Comparison of ENCODE assay signal across 10 mouse cellular contexts in the genomic region with DNA sequence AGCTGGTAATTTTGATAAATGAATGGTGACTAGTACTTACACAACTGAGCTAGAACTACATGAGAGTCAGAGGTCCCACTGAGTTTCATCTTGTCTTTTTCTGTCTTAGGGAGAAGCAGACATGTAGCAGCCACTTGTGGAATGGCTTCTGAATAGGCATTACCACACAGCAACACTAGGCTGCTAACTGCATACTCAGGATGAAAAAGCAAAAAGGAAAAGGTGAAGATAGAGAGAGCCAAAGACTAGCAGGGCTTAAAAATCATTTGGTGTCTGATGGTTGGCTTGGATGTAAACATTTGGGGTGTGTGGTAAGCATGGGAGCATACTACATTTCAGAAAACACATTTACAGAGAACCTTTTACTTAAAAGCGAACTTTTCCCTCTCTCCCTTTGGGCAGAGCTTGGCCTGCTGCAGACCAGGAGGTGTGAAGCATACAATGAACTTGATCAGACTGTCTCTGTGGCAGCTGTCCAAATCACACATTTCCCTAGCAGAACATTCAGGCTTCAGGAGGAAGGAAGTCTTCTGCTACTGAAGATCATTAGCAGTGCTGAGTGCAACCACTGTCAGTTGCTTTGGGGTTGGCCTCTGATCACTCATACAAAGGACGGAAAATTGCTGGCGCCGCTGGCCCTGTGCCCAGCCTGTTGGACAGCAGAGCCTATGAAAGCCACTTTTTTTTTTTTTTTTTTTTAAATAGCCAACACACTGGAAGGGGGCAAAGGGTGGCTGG.
DNase-seq lines count a peak whose midpoint lies in the region; ATAC-seq lines count a peak whose summit lies in the region.
"Had no signal": no experiment of that assay in that cellular context is flagged by ENCODE, and none has a peak within 500 bp of the region (broad histone marks: within the 10 kb centered on the region; RNA-seq: fewer than 3 reads in every experiment).

No protein-coding gene starts in this region.

- no peak overlapping the region for H3K9ac ChIP-seq in limb, embryonic 13.5 days
- H3K9ac ChIP-seq in hindbrain, embryonic 16.5 days (ENCODE audit: low read depth, low read length) = no peak overlapping the region
- H3K9ac ChIP-seq in midbrain, embryonic 15.5 days = no peak overlapping the region
- H3K9ac ChIP-seq: neural tube, embryonic 12.5 days had no signal

- peak overlapping the region; percentile 17; the same call in 1 of the 2 replicates for H3K27ac ChIP-seq in limb, embryonic 13.5 days
- no peak overlapping the region for H3K27ac ChIP-seq in limb, embryonic 10.5 days
- no peak overlapping the region for H3K27ac ChIP-seq in hindbrain, embryonic 16.5 days (ENCODE audit: low read depth, low read length)
- H3K27ac ChIP-seq in midbrain, embryonic 15.5 days = no peak overlapping the region
- H3K27ac ChIP-seq: neural tube, embryonic 12.5 days had no signal

- no peaks in the 10 kb centered on the region for H3K27me3 ChIP-seq in limb, embryonic 13.5 days
- peaks cover 63% of the 10 kb centered on the region for H3K27me3 ChIP-seq in limb, embryonic 10.5 days (ENCODE audit: low read depth, poor library complexity, severe bottlenecking)
- no peaks in the 10 kb centered on the region for H3K27me3 ChIP-seq in hindbrain, embryonic 16.5 days (replicated peaks; ENCODE audit: control insufficient read depth, insufficient read depth, low read length)
- H3K27me3 ChIP-seq in midbrain, embryonic 15.5 days (replicated peaks) = no peaks in the 10 kb centered on the region
- H3K27me3 ChIP-seq: CH12.LX; neural tube, embryonic 12.5 days had no signal

- no peaks in the 10 kb centered on the region for H3K9me3 ChIP-seq in limb, embryonic 13.5 days
- H3K9me3 ChIP-seq in limb, embryonic 10.5 days (replicated peaks) = no peaks in the 10 kb centered on the region
- H3K9me3 ChIP-seq in hindbrain, embryonic 16.5 days (ENCODE audit: control insufficient read depth, low read length) = no peaks in the 10 kb centered on the region
- no peaks in the 10 kb centered on the region for H3K9me3 ChIP-seq in midbrain, embryonic 15.5 days
- H3K9me3 ChIP-seq: neural tube, embryonic 12.5 days had no signal

- 46% methylated on average over 4 of the region's 4 CpGs for WGBS in limb, embryonic 13.5 days
- WGBS in limb, embryonic 10.5 days = 81% methylated on average over 4 of the region's 4 CpGs
- WGBS in hindbrain, embryonic 16.5 days = 38% methylated on average over 4 of the region's 4 CpGs
- 48% methylated on average over 4 of the region's 4 CpGs for WGBS in midbrain, embryonic 15.5 days

- DNase-seq in limb, embryonic 10.5 days (ENCODE audit: low spot score) = no peak
- DNase-seq in cerebellum, adult 9-11 months = peak; percentile 23
- peak; percentile 52 for DNase-seq in gastrocnemius, postnatal 25 days
- peak; percentile 11 to 13 for DNase-seq in left cerebral cortex, adult 18-20 months (ENCODE audit: low spot score in 2 of 2)

- ATAC-seq in limb, embryonic 13.5 days (ENCODE audit: low FRiP score, low read depth) = peak; percentile 77
- peak; percentile 92 for ATAC-seq in hindbrain, embryonic 16.5 days
- peak; percentile 84 for ATAC-seq in midbrain, embryonic 15.5 days (replicated peaks)
- ATAC-seq in erythroid progenitor cell, adult 5-6 weeks (replicated peaks; ENCODE audit: low FRiP score, poor library complexity, severe bottlenecking) = no peak

- H3K4me2 ChIP-seq in limb, embryonic 13.5 days (replicated peaks) = no peak overlapping the region
- no peak overlapping the region for H3K4me2 ChIP-seq in hindbrain, embryonic 16.5 days (ENCODE audit: low read length)
- no peak overlapping the region for H3K4me2 ChIP-seq in midbrain, embryonic 15.5 days
- H3K4me2 ChIP-seq: neural tube, embryonic 12.5 days had no signal

- H3K36me3 ChIP-seq in limb, embryonic 13.5 days = no peaks in the 10 kb centered on the region
- no peaks in the 10 kb centered on the region for H3K36me3 ChIP-seq in limb, embryonic 10.5 days
- H3K36me3 ChIP-seq in hindbrain, embryonic 16.5 days (ENCODE audit: control insufficient read depth, insufficient read depth, low read length) = no peaks in the 10 kb centered on the region
- no peaks in the 10 kb centered on the region for H3K36me3 ChIP-seq in midbrain, embryonic 15.5 days (replicated peaks)
- H3K36me3 ChIP-seq: neural tube, embryonic 12.5 days had no signal

- H3K4me1 ChIP-seq in limb, embryonic 13.5 days = peaks cover 18% of the 10 kb centered on the region
- H3K4me1 ChIP-seq in limb, embryonic 10.5 days = peaks cover 27% of the 10 kb centered on the region
- H3K4me1 ChIP-seq in hindbrain, embryonic 16.5 days (ENCODE audit: control insufficient read depth, insufficient read depth, low read depth, low read length) = no peaks in the 10 kb centered on the region; the same call in 1 of the 2 replicates
- H3K4me1 ChIP-seq in midbrain, embryonic 15.5 days = no peaks in the 10 kb centered on the region
- H3K4me1 ChIP-seq: neural tube, embryonic 12.5 days had no signal

- no peak overlapping the region for H3K4me3 ChIP-seq in limb, embryonic 13.5 days
- H3K4me3 ChIP-seq in limb, embryonic 10.5 days = no peak overlapping the region
- no peak overlapping the region for H3K4me3 ChIP-seq in hindbrain, embryonic 16.5 days (ENCODE audit: low read length)
- no peak overlapping the region for H3K4me3 ChIP-seq in midbrain, embryonic 15.5 days
- H3K4me3 ChIP-seq: neural tube, embryonic 12.5 days had no signal
